Mouse (Mus musculus) lung, embryonic 16.5 days (tissue): ENCODE measurements around the gene Lmntd1. TPM values are rescaled to one million over a fixed set of nuclear protein-coding genes. Genes with fewer than 3 reads are reported as not detected.

ENCODE experiments used
- ATAC-seq: fragments of 200-750 bp; cut with Nextera tagmentation; 2 replicates; pipeline ENCODE4 v1.8.0; 2017; ENCODE audit warnings: low read depth, mild to moderate bottlenecking, moderate library complexity
- H3K27ac ChIP-seq: fragments of 300-500 bp; sonication (generic); 2 replicates; pipeline ENCODE4 v1.5.1; 2014; ENCODE audit warnings: mild to moderate bottlenecking, control low read depth, low read length
- H3K27me3 ChIP-seq: fragments of 300-500 bp; sonication (generic); 2 replicates; pipeline ENCODE4 v1.6.1; 2014; ENCODE audit warnings: low read depth, low read length, mixed read lengths; ENCODE audit not compliant: control insufficient read depth, insufficient read depth
- H3K36me3 ChIP-seq: fragments of 300-500 bp; sonication (generic); 2 replicates; pipeline ENCODE4 v1.6.1; 2014; ENCODE audit warnings: low read length; ENCODE audit not compliant: control insufficient read depth, insufficient read depth
- H3K4me1 ChIP-seq: fragments of 300-500 bp; sonication (generic); replicated peaks from 2 replicates; pipeline ENCODE4 v1.6.1; 2014; ENCODE audit warnings: low read length, mixed read lengths; ENCODE audit not compliant: control insufficient read depth, insufficient read depth
- H3K4me2 ChIP-seq: fragments of 300-500 bp; sonication (generic); 2 replicates; pipeline ENCODE4 v1.6.1; 2014; ENCODE audit warnings: low read depth, low read length, control low read depth
- H3K4me3 ChIP-seq: fragments of 300-500 bp; sonication (generic); 2 replicates; pipeline ENCODE4 v1.5.1; 2014; ENCODE audit warnings: mild to moderate bottlenecking, low read length, control low read depth
- H3K9ac ChIP-seq: fragments of 300-500 bp; sonication (generic); 2 replicates; pipeline ENCODE4 v1.6.1; 2014; ENCODE audit warnings: low read length, control low read depth
- H3K9me3 ChIP-seq: fragments of 300-500 bp; sonication (generic); 2 replicates; pipeline ENCODE4 v1.6.1; 2016; ENCODE audit warnings: low read length; ENCODE audit not compliant: control insufficient read depth
- WGBS: fragments of 180-500 bp; shearing (Covaris S2); extraction: QIAGEN DNeasy Blood & Tissue Kit; methylation state at CpG from one replicate; pipeline ENCODE4 v1.1.7; 2014; 5-methylcytosine and 5-hydroxymethylcytosine counted together
- polyA plus RNA-seq: library from polyadenylated mRNA; unstranded; fragments of >200 nt; fragmentation: Nextera tagmentation; extraction: Ambion mirVana; gene quantifications from 2 replicates; pipeline ENCODE4 v1.2.1, GENCODE M21; 2015

Lmntd1 gene
- polyA plus RNA-seq, 1 experiment from 2014 or later = 1.3 TPM

DNA sequence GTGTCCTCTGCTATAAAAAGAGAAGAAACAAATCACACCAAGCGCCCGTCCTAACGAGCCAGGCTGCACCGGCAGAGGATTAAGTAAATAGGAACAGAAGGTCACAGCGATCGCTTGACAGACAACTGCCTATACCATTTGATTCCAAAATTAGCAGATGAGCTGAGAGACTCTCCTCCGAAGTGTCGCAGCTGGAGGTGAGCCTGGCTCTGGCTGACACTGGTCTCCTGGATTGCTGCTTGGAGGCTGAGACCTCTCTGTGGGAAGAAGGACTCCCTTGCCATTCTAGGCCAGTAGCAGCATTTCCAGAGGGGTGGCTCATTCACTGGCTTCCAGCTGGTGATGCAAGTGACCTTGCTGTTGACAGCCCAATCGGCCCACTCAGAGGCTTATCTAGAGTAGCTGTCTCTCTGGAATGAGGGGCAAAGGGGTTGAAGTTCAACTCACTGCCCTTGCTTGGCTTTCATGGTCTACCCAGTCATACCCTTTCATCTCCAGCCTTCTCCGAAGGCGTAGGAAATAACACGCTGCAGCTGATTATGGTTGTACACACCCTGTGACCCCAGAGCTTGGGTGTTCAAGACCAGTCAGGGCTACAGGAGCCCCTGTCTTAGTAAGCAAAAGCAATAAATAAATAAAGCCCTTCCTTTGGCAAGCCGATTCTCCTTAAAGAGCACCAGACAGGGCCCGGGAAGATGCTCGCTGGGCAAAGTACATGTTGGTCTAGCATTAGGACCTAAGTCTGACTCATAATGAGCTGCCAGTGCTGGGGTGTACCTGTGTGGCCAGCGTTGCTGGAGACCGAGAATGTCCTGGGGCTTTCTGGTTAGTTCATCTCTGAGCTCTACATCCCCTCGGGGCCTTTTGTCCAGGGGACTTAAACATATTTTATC is 278.0 kb downstream of the Lmntd1 start:
- no peaks in the 10 kb centered on the region for H3K36me3 ChIP-seq
- no peaks in the 10 kb centered on the region for H3K9me3 ChIP-seq
- H3K27me3 ChIP-seq = no peaks in the 10 kb centered on the region
- no peak overlapping the region for H3K27ac ChIP-seq
- H3K4me1 ChIP-seq = peaks cover 16% of the 10 kb centered on the region
- H3K4me3 ChIP-seq = no peak overlapping the region
- ATAC-seq = no peak
- WGBS = 49% methylated on average over 18 of the region's 18 CpGs
- H3K4me2 ChIP-seq = no peak overlapping the region
- H3K9ac ChIP-seq = no peak overlapping the region

DNA sequence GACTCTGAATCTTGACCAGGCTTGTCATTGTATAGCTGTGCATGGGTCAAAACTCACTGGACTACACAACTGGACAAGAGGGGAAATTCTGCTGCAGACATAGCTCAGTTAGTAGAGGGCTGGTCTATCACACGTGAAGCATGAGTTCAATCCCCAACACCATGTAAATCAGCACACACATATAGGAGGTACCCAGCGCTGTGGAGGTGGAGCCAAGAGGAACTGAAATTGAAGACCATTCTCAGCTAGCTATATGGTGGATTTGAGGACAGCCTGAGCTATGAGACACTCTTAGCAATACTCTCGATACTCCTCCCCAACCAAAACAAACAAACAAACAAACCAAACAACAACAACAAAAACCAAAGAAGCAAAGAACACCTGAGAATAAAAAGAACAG is 279.9 kb downstream of the Lmntd1 start:
- H3K27me3 ChIP-seq = no peaks in the 10 kb centered on the region
- no peak overlapping the region for H3K4me3 ChIP-seq
- H3K9ac ChIP-seq = no peak overlapping the region
- ATAC-seq = no peak
- H3K4me2 ChIP-seq = no peak overlapping the region
- H3K27ac ChIP-seq = no peak overlapping the region
- WGBS = 81% methylated on average over 3 of the region's 3 CpGs
- H3K9me3 ChIP-seq = no peaks in the 10 kb centered on the region
- no peaks in the 10 kb centered on the region for H3K36me3 ChIP-seq
- H3K4me1 ChIP-seq = peaks cover 15% of the 10 kb centered on the region

DNA sequence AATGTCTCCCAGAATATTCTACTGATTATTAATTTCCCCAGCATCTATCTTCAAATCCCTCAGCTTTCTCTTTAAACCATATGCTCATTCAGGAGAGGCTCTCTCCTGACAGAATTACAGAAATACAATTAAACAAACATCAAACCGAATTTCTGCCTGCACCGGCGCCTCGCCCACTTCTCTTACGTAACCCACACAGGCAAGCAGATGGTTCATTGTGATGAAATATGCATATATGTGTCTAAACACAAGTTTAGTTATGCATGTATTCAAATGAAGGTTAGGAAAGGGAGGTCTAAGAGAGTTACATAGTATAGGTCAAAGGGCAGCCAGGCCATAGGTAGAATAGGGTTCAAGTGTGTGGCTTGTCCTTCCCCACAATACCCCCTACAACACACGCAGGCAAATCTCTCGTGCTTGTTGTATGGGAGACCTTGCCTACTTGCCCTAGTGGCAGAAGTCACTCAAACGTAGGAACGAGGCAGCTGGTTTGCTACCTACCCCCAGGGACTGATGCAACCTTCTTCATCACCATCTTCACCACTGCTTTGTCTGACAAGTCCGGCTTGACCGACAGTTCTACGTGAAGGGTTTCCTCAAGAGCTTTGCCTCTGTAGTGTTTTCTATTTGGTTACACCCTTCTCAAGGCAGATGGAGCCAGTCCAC is 287.8 kb downstream of the Lmntd1 start:
- ATAC-seq = no peak
- Histone ChIP-seq H3K4me3 (no peak overlapping the region), H3K4me1 (peaks cover 12% of the 10 kb centered on the region), H3K9me3 (peaks cover 2% of the 10 kb centered on the region; the same call in 1 of the 2 replicates), H3K27ac (0 out of 2 replicates have a peak overlapping the region, but pooled peaks have one; percentile 24), H3K27me3 (no peaks in the 10 kb centered on the region), H3K36me3 (no peaks in the 10 kb centered on the region), H3K4me2 (no peak overlapping the region), H3K9ac (no peak overlapping the region)
- 58% methylated on average over 12 of the region's 12 CpGs for WGBS

DNA sequence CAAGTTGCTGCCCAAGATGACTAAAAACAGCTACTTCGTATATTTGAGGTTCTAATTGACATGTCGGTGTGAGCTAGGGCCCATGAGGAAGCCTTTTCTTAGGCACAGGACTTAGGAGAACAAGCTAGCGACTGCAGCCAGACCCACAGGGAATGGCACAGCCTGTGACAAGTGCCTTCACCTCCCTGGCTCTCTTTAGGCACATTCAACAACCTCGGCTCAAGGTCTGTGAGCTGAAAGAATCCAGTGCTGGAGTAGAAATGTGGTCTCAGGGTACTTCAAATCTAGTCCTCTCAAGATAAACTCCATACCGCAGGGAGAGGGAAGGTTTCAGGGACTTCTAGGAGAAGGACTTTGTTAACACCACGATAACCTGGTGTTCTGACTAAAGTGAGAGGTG is 289.0 kb downstream of the Lmntd1 start:
- peak; percentile 79 for ATAC-seq
- Histone ChIP-seq H3K4me2 (no peak overlapping the region), H3K9me3 (peaks cover 2% of the 10 kb centered on the region; the same call in 1 of the 2 replicates), H3K4me3 (no peak overlapping the region), H3K4me1 (peaks cover 11% of the 10 kb centered on the region), H3K27me3 (no peaks in the 10 kb centered on the region), H3K9ac (no peak overlapping the region), H3K27ac (peak overlapping the region; percentile 77), H3K36me3 (no peaks in the 10 kb centered on the region)
- 39% methylated on average over 6 of the region's 6 CpGs for WGBS

DNA sequence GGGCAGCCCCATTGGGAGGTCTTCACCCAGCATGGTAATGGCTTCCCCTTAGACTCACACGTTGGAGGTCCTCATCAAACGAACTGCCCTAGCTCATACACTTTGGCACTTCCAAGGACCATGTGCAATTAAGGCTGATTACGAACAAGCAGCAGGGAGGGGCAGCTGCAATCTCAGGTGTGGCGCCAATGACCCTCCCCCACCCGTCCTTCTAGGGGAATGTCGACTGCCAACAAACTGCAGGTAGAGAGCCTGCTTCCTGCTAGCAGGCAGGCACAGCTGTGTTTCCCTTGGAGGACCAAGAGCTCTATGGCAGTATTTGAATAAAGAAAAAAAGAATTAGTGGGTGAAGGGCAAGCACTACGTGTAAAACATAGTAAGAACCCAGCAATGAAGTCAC is 289.6 kb downstream of the Lmntd1 start:
- peak; percentile 80 for ATAC-seq
- no peaks in the 10 kb centered on the region for H3K27me3 ChIP-seq
- H3K4me2 ChIP-seq = no peak overlapping the region
- peak overlapping the region; percentile 77 for H3K27ac ChIP-seq
- H3K9me3 ChIP-seq = peaks cover 2% of the 10 kb centered on the region; the same call in 1 of the 2 replicates
- no peak overlapping the region for H3K9ac ChIP-seq
- H3K36me3 ChIP-seq = no peaks in the 10 kb centered on the region
- WGBS = 29% methylated on average over 7 of the region's 7 CpGs
- peaks cover 9% of the 10 kb centered on the region for H3K4me1 ChIP-seq
- H3K4me3 ChIP-seq = no peak overlapping the region

DNA sequence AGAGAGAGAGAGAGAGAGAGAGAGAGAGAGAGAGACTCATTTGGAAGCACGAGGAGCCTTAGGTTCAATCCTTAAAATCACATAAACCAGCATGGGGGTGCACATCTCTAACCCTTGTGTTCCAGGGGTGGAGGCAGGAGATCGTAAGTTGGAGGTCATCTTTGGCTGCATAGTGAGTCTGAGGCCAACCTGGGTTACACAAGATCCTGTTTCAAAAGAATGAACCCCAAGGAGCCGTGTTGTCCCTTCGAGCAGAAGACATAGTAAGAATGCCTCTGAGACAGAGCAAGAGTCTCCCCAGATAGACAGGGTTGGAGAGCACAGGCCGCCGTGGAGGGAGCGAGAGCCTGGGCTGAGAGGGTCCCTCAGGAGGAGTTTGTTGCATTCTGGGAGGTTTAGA is 291.9 kb downstream of the Lmntd1 start:
- Histone ChIP-seq H3K27me3 (no peaks in the 10 kb centered on the region), H3K4me1 (peaks cover 9% of the 10 kb centered on the region), H3K4me3 (no peak overlapping the region), H3K9ac (no peak overlapping the region), H3K9me3 (peaks cover 2% of the 10 kb centered on the region; the same call in 1 of the 2 replicates), H3K27ac (no peak overlapping the region), H3K4me2 (no peak overlapping the region), H3K36me3 (no peaks in the 10 kb centered on the region)
- ATAC-seq = no peak
- 78% methylated on average over 7 of the region's 7 CpGs for WGBS

DNA sequence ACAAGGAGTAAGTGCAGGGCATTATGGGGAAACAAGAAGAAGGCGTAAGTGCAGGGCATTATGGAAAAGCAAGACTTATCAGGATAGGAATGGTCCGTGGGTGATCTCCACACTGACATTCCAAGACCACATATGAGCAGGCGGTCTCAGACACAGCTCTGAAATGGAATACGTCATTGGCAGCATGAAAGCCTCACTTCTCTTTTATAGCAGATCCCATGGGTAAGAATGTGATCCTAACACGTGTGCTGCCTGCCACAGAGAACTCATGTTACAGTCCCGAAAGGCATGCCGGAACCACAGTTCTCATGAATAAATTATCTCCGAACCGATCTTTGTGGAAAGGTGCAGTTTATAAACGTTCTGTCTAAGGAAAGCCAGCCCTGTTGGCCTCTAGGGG is 294.0 kb downstream of the Lmntd1 start:
- no peak for ATAC-seq
- H3K4me1 ChIP-seq = peaks cover 4% of the 10 kb centered on the region
- H3K36me3 ChIP-seq = no peaks in the 10 kb centered on the region
- no peak overlapping the region for H3K4me3 ChIP-seq
- no peak overlapping the region for H3K9ac ChIP-seq
- peaks cover 2% of the 10 kb centered on the region; the same call in 1 of the 2 replicates for H3K9me3 ChIP-seq
- H3K27ac ChIP-seq = no peak overlapping the region
- H3K4me2 ChIP-seq = no peak overlapping the region
- 86% methylated on average over 10 of the region's 10 CpGs for WGBS
- H3K27me3 ChIP-seq = no peaks in the 10 kb centered on the region

Other genes starting within 250 kb of the Lmntd1 start
- not detected in 2 replicates for gene Tuba3b, start 1.4 kb upstream of the Lmntd1 start, polyA plus RNA-seq
- 5.4 and 5.7 TPM in 2 replicates for gene Rassf8, start 132.4 kb upstream of the Lmntd1 start, polyA plus RNA-seq